In genomic region chr19:7091448-7092050, GRCm38 (mm10) we compare ENCODE assay signal across 13 mouse cellular contexts. TPM values are rescaled to one million over a fixed set of nuclear protein-coding genes. Genes with fewer than 3 reads are reported as not detected.
DNase-seq lines count a peak whose midpoint lies in the region; ATAC-seq and TF ChIP-seq lines count a peak whose summit lies in the region.
"Had no signal": no experiment of that assay in that cellular context is flagged by ENCODE, and none has a peak within 500 bp of the region (broad histone marks: within the 10 kb centered on the region; RNA-seq: fewer than 3 reads in every experiment).

No protein-coding gene starts in this region.

- H3K4me2 ChIP-seq in heart, embryonic 13.5 days = no peak overlapping the region
- no peak overlapping the region for H3K4me2 ChIP-seq in lung, embryonic 16.5 days (ENCODE audit: low read depth, low read length)
- no peak overlapping the region for H3K4me2 ChIP-seq in hindbrain, postnatal 0 days (ENCODE audit: low read depth, low read length)

- no peak for DNase-seq in heart, postnatal 36 days
- no peak for DNase-seq in lung, postnatal 4 days
- no peak for DNase-seq in hindbrain, postnatal 0 days (ENCODE audit: low spot score)
- DNase-seq in adrenal gland, postnatal 14 days = no peak
- no peak for DNase-seq in gastrocnemius, adult 18-20 months (ENCODE audit: low spot score)
- DNase-seq: heart, postnatal 14 days; lung, postnatal 36 days; spleen, adult 18-20 months; thymus, postnatal 14 days had no signal

- WGBS in heart, embryonic 13.5 days = 74% methylated on average over 10 of the region's 10 CpGs
- 70% methylated on average over 10 of the region's 10 CpGs for WGBS in lung, embryonic 16.5 days
- 48% methylated on average over 10 of the region's 10 CpGs for WGBS in hindbrain, postnatal 0 days
- 48% methylated on average over 10 of the region's 10 CpGs for WGBS in olfactory bulb, adult 2 months

- no peak overlapping the region for H3K9ac ChIP-seq in heart, embryonic 13.5 days
- H3K9ac ChIP-seq in lung, embryonic 16.5 days (ENCODE audit: low read length) = no peak overlapping the region
- H3K9ac ChIP-seq in hindbrain, postnatal 0 days (replicated peaks; ENCODE audit: low read length) = no peak overlapping the region

- H3K27ac ChIP-seq in heart, embryonic 13.5 days (replicated peaks) = peak overlapping the region; percentile 39; the same call in 1 of the 2 replicates
- no peak overlapping the region for H3K27ac ChIP-seq in lung, embryonic 16.5 days (ENCODE audit: low read length)
- peak overlapping the region; percentile 42; the same call in 1 of the 2 replicates for H3K27ac ChIP-seq in hindbrain, postnatal 0 days
- peak overlapping the region; percentile 81 for H3K27ac ChIP-seq in olfactory bulb, adult 2 months (ENCODE audit: insufficient read depth, low read depth, low read length)

- ATAC-seq in heart, embryonic 13.5 days (ENCODE audit: extremely low read depth, insufficient number of reproducible peaks, low FRiP score, low TSS enrichment) = no peak
- ATAC-seq in lung, embryonic 16.5 days (ENCODE audit: low read depth) = peak; percentile 17; the same call in 1 of the 2 replicates
- 0 out of 2 replicates have a peak, but pooled peaks have one; percentile 22 for ATAC-seq in hindbrain, postnatal 0 days
- ATAC-seq: activated CD4-positive, CD25-positive, alpha-beta regulatory T cell, adult 4 months had no signal

- H3K27me3 ChIP-seq in heart, embryonic 13.5 days (replicated peaks) = peaks cover 78% of the 10 kb centered on the region
- H3K27me3 ChIP-seq in lung, embryonic 16.5 days (ENCODE audit: control insufficient read depth, insufficient read depth, low read depth, low read length) = peaks cover 6% of the 10 kb centered on the region; the same call in 1 of the 2 replicates
- no peaks in the 10 kb centered on the region for H3K27me3 ChIP-seq in hindbrain, postnatal 0 days (ENCODE audit: insufficient read depth, low read length)

- H3K36me3 ChIP-seq in heart, embryonic 13.5 days = no peaks in the 10 kb centered on the region
- H3K36me3 ChIP-seq in lung, embryonic 16.5 days (ENCODE audit: control insufficient read depth, insufficient read depth, low read length) = no peaks in the 10 kb centered on the region
- H3K36me3 ChIP-seq in hindbrain, postnatal 0 days (ENCODE audit: insufficient read depth, low read length) = no peaks in the 10 kb centered on the region

- peaks cover 20% of the 10 kb centered on the region for H3K4me1 ChIP-seq in heart, embryonic 13.5 days
- peaks cover 3% of the 10 kb centered on the region; the same call in 1 of the 2 replicates for H3K4me1 ChIP-seq in lung, embryonic 16.5 days (replicated peaks; ENCODE audit: control insufficient read depth, insufficient read depth, low read length)
- H3K4me1 ChIP-seq in hindbrain, postnatal 0 days (ENCODE audit: insufficient read depth, low read length) = peaks cover 46% of the 10 kb centered on the region
- H3K4me1 ChIP-seq in olfactory bulb, adult 2 months (ENCODE audit: control insufficient read depth, insufficient read depth, low read length) = peaks cover 56% of the 10 kb centered on the region

- TF ChIP-seq POLR2A in olfactory bulb, adult 2 months (IDR thresholded peaks at IDR 0.05; ENCODE audit: insufficient read depth, low read depth, low read length) = no peak

- no peaks in the 10 kb centered on the region for H3K9me3 ChIP-seq in heart, embryonic 13.5 days
- no peaks in the 10 kb centered on the region for H3K9me3 ChIP-seq in lung, embryonic 16.5 days (ENCODE audit: control insufficient read depth, low read length)
- no peaks in the 10 kb centered on the region for H3K9me3 ChIP-seq in hindbrain, postnatal 0 days (ENCODE audit: low read length)

- intact Hi-C loops in heart, postnatal 36 days (cut with DNase I) = no loop called here

- TF ChIP-seq CTCF in hindbrain, postnatal 0 days (IDR thresholded peaks at IDR 0.05; ENCODE audit: low read depth) = no peak
- no peak for TF ChIP-seq CTCF in olfactory bulb, adult 2 months (IDR thresholded peaks at IDR 0.05; ENCODE audit: insufficient read depth, low read depth, low read length)

- H3K4me3 ChIP-seq in heart, embryonic 13.5 days = no peak overlapping the region
- no peak overlapping the region for H3K4me3 ChIP-seq in lung, embryonic 16.5 days (ENCODE audit: low read length)
- no peak overlapping the region for H3K4me3 ChIP-seq in hindbrain, postnatal 0 days (ENCODE audit: low read length)
- no peak overlapping the region for H3K4me3 ChIP-seq in olfactory bulb, adult 2 months (ENCODE audit: insufficient read depth, low read depth, low read length)

RNA-seq across cellular contexts. Expression of gene Flrt1, which starts 14.0 kb away (rescaled TPM):
- 1.1 and 1.4 TPM in 2 replicates for polyA plus RNA-seq in heart, embryonic 13.5 days (2015; fragmentation: Nextera tagmentation; extraction: Ambion mirVana)
- total RNA-seq in heart, postnatal 36 days (2021) = under 1 TPM; 0.84 to 1.00 TPM
- polyA plus RNA-seq in lung, embryonic 16.5 days (2015; fragmentation: Nextera tagmentation; extraction: Ambion mirVana) = 0.99 and 1.1 TPM in 2 replicates
- total RNA-seq in hindbrain, postnatal 0 days (2014; rRNA removed) = 8.4 and 10.1 TPM in 2 replicates
- 7.8 and 8.1 TPM in 2 replicates for polyA plus RNA-seq in hindbrain, postnatal 0 days (2015; fragmentation: Nextera tagmentation; extraction: Ambion mirVana)
- polyA plus RNA-seq in olfactory bulb, adult 2 months (2012; ENCODE audit: insufficient read depth, insufficient read length, low replicate concordance, missing spikeins) = not detected in 2 replicates
- total RNA-seq in adrenal gland, postnatal 14 days (2021) = 1.2 and 1.5 TPM in 2 replicates
- 1 to 10 TPM; 1.1 to 1.9 TPM for total RNA-seq in gastrocnemius, adult 18-20 months (2021)
- polyA plus RNA-seq: activated CD4-positive, CD25-positive, alpha-beta regulatory T cell, adult 4 months had no signal

RNA-seq across cellular contexts. Expression of gene Macrod1, which starts 34.9 kb away (rescaled TPM):
- 32.0 and 32.9 TPM in 2 replicates for polyA plus RNA-seq in heart, embryonic 13.5 days (2015; fragmentation: Nextera tagmentation; extraction: Ambion mirVana)
- 100 to 1,000 TPM; 272 to 280 TPM for total RNA-seq in heart, postnatal 36 days (2021)
- polyA plus RNA-seq in lung, embryonic 16.5 days (2015; fragmentation: Nextera tagmentation; extraction: Ambion mirVana) = 15.3 and 17.6 TPM in 2 replicates
- 4.8 and 9.5 TPM in 2 replicates for total RNA-seq in hindbrain, postnatal 0 days (2014; rRNA removed)
- polyA plus RNA-seq in hindbrain, postnatal 0 days (2015; fragmentation: Nextera tagmentation; extraction: Ambion mirVana) = 6.5 and 6.7 TPM in 2 replicates
- polyA plus RNA-seq in olfactory bulb, adult 2 months (2012; ENCODE audit: insufficient read depth, insufficient read length, low replicate concordance, missing spikeins) = not detected in 2 replicates
- total RNA-seq in adrenal gland, postnatal 14 days (2021) = 118 and 138 TPM in 2 replicates
- 100 to 1,000 TPM; 276 to 311 TPM for total RNA-seq in gastrocnemius, adult 18-20 months (2021)

RNA-seq across cellular contexts. Expression of gene Stip1, which starts 51.8 kb away (rescaled TPM):
- 207 and 228 TPM in 2 replicates for polyA plus RNA-seq in heart, embryonic 13.5 days (2015; fragmentation: Nextera tagmentation; extraction: Ambion mirVana)
- 100 to 1,000 TPM in 1 of 2 experiments, 10 to 100 TPM in 1; 98.7 to 126 TPM for total RNA-seq in heart, postnatal 36 days (2021)
- polyA plus RNA-seq in lung, embryonic 16.5 days (2015; fragmentation: Nextera tagmentation; extraction: Ambion mirVana) = 220 and 243 TPM in 2 replicates
- 87.3 and 89.0 TPM in 2 replicates for total RNA-seq in hindbrain, postnatal 0 days (2014; rRNA removed)
- polyA plus RNA-seq in hindbrain, postnatal 0 days (2015; fragmentation: Nextera tagmentation; extraction: Ambion mirVana) = 146 and 151 TPM in 2 replicates
- 145 and 219 TPM in 2 replicates for polyA plus RNA-seq in olfactory bulb, adult 2 months (2012; ENCODE audit: insufficient read depth, insufficient read length, low replicate concordance, missing spikeins)
- 132 and 155 TPM in 2 replicates for total RNA-seq in adrenal gland, postnatal 14 days (2021)
- 10 to 100 TPM; 89.7 to 98.5 TPM for total RNA-seq in gastrocnemius, adult 18-20 months (2021)

Comparison
In these comparisons a context has a peak if more than half of its experiments do, and no peak if none do; other contexts are left out.
1. RNA of gene Macrod1, which starts 34.9 kb away (total RNA-seq): 276 to 311 TPM in gastrocnemius, adult 18-20 months, 272 to 280 TPM in heart, postnatal 36 days and 118 to 138 TPM in adrenal gland, postnatal 14 days; 4.8 to 9.5 TPM in hindbrain, postnatal 0 days; every median in the first group is over 10 times any median in the second.